Mouse (Mus musculus) embryonic facial prominence, embryonic 13.5 days (tissue): ENCODE results near the gene Msantd3. TPM values are rescaled to one million over a fixed set of nuclear protein-coding genes. Genes with fewer than 3 reads are reported as not detected.

ENCODE experiments used
- ATAC-seq: fragments of 200-750 bp; cut with Nextera tagmentation; 2 replicates; pipeline ENCODE4 v1.8.0; 2017; ENCODE audit warnings: low read depth; ENCODE audit not compliant: insufficient number of reproducible peaks, insufficient read depth, low FRiP score, low TSS enrichment
- H3K27ac ChIP-seq: fragments of 300-500 bp; sonication (generic); 2 replicates; pipeline ENCODE4 v1.5.1; 2015; ENCODE audit warnings: moderate library complexity, mild to moderate bottlenecking, inconsistent platforms
- H3K27me3 ChIP-seq: fragments of 300-500 bp; sonication (generic); 2 replicates; pipeline ENCODE4 v1.6.1; 2015; ENCODE audit warnings: mild to moderate bottlenecking, inconsistent platforms
- H3K36me3 ChIP-seq: fragments of 300-500 bp; sonication (generic); 2 replicates; pipeline ENCODE4 v1.6.1; 2015; ENCODE audit warnings: mild to moderate bottlenecking, inconsistent platforms
- H3K4me1 ChIP-seq: fragments of 300-500 bp; sonication (generic); 2 replicates; pipeline ENCODE4 v1.6.1; 2015; ENCODE audit warnings: inconsistent platforms
- H3K4me2 ChIP-seq: fragments of 300-500 bp; sonication (generic); 2 replicates; pipeline ENCODE4 v1.6.1; 2015; ENCODE audit warnings: moderate library complexity, mild to moderate bottlenecking, inconsistent platforms
- H3K4me3 ChIP-seq: fragments of 300-500 bp; sonication (generic); 2 replicates; pipeline ENCODE4 v1.5.1; 2015; ENCODE audit warnings: mild to moderate bottlenecking, inconsistent platforms
- H3K9ac ChIP-seq: fragments of 300-500 bp; sonication (generic); 2 replicates; pipeline ENCODE4 v1.6.1; 2015; ENCODE audit warnings: mild to moderate bottlenecking, inconsistent platforms
- H3K9me3 ChIP-seq: fragments of 300-500 bp; sonication (generic); 2 replicates; pipeline ENCODE4 v1.6.1; 2016; ENCODE audit warnings: inconsistent platforms
- WGBS: fragments of 180-500 bp; shearing (Covaris S2); methylation state at CpG from one replicate; pipeline ENCODE4 v1.1.7; 2015; ENCODE audit warnings: mixed read lengths; 5-methylcytosine and 5-hydroxymethylcytosine counted together
- polyA plus RNA-seq: library from polyadenylated mRNA; unstranded; fragments of >200 nt; fragmentation: Nextera tagmentation; extraction: Ambion mirVana; gene quantifications from 2 replicates; pipeline ENCODE4 v1.2.1, GENCODE M21; 2015

Gene Msantd3
- 34.9 and 43.3 TPM in 2 replicates for polyA plus RNA-seq

DNA sequence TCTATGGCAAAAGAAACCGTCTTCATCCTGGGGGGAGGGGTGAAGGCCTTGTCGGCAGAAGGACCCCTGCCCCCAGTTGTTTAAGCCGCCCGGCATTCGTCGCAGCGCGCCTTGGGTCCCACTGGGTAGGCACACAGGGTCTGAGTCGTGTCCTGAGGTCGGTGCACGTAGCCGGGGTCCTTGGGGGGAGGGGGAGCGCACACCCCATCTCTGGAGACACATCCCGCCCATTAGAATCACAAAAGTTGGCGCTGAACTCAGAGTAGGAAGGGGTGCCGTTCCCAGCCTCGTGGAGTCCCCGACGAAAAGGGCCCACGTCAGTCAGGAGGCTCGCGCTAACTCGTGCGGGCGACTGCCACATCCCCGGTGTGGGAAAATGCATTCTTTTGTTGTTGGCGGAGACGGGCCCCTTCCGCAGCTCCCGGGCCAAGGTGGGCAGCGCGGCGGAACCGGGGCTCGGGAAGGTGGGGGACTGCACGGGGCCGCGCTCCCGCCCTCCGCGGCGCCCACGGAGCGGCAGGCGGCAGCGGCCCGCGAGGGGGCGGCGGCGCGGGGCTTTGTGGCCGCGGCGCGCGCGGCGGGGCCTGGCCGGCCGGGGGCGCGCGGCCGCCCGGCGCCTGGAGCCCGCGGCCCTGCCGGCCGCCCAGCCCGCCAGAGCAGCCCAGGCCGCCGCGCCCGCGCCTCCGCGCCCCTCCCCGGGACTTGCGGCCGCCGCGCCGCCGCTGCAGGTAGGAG, at the start of gene Msantd3:
Gene Msantd3, plus strand, starts transcription at position 95 of the 735 bp plus-strand sequence.
- Histone ChIP-seq H3K4me1 (peaks cover 37% of the 10 kb centered on the region), H3K9ac (peak within 1 kb of the TSS; percentile 98), H3K27ac (peak within 1 kb of the TSS; percentile 96), H3K36me3 (no peaks in the 10 kb centered on the region), H3K4me3 (peak within 1 kb of the TSS; percentile 74), H3K27me3 (no peaks in the 10 kb centered on the region), H3K9me3 (no peaks in the 10 kb centered on the region), H3K4me2 (peak within 1 kb of the TSS; percentile 78)
- ATAC-seq = peak; percentile 72; the same call in 1 of the 2 replicates
- WGBS = under 1% methylated on average over 49 of the region's 86 CpGs

- H3K27me3 ChIP-seq = no peaks in the 10 kb centered on the region
- H3K4me1 ChIP-seq = peaks cover 3% of the 10 kb centered on the region; the same call in 1 of the 2 replicates
- H3K4me3 ChIP-seq = peak overlapping the region; percentile 42
- no peak for ATAC-seq
- no peak overlapping the region for H3K27ac ChIP-seq
- peak overlapping the region; percentile 55 for H3K9ac ChIP-seq
- WGBS = 6% methylated on average over 14 of the region's 14 CpGs
- H3K9me3 ChIP-seq = no peaks in the 10 kb centered on the region
- H3K4me2 ChIP-seq = peak overlapping the region; percentile 60
- H3K36me3 ChIP-seq = no peaks in the 10 kb centered on the region
Measured at GRCm38 (mm10) chr4:48491290-48491743, 48.4 kb upstream of the Msantd3 start.

- H3K4me1 ChIP-seq = peaks cover 3% of the 10 kb centered on the region; the same call in 1 of the 2 replicates
- H3K9me3 ChIP-seq = no peaks in the 10 kb centered on the region
- no peak overlapping the region for H3K4me2 ChIP-seq
- no peaks in the 10 kb centered on the region for H3K36me3 ChIP-seq
- no peak overlapping the region for H3K4me3 ChIP-seq
- no peak overlapping the region for H3K9ac ChIP-seq
- no peak for ATAC-seq
- WGBS = 68% methylated on average over 2 of the region's 2 CpGs
- no peaks in the 10 kb centered on the region for H3K27me3 ChIP-seq
- H3K27ac ChIP-seq = no peak overlapping the region
Measured at GRCm38 (mm10) chr4:48492510-48492909, 47.2 kb upstream of the Msantd3 start.

- Histone ChIP-seq H3K9ac (no peak overlapping the region), H3K36me3 (no peaks in the 10 kb centered on the region), H3K4me2 (no peak overlapping the region), H3K27ac (no peak overlapping the region), H3K4me3 (no peak overlapping the region), H3K27me3 (no peaks in the 10 kb centered on the region), H3K4me1 (no peaks in the 10 kb centered on the region), H3K9me3 (peaks cover 13% of the 10 kb centered on the region; the same call in 1 of the 2 replicates)
- WGBS = 50% methylated on average over 2 of the region's 2 CpGs
- ATAC-seq = no peak
Measured at GRCm38 (mm10) chr4:48510861-48511260, 28.9 kb upstream of the Msantd3 start.

- H3K4me3 ChIP-seq = no peak overlapping the region
- H3K36me3 ChIP-seq = no peaks in the 10 kb centered on the region
- H3K4me2 ChIP-seq = no peak overlapping the region
- H3K27me3 ChIP-seq = no peaks in the 10 kb centered on the region
- WGBS = 100% methylated on average over 1 of the region's 1 CpGs
- H3K9me3 ChIP-seq = no peaks in the 10 kb centered on the region
- no peak overlapping the region for H3K27ac ChIP-seq
- H3K4me1 ChIP-seq = 0 out of 2 replicates have a peak, but pooled peaks cover 4% of the 10 kb centered on the region
- no peak overlapping the region for H3K9ac ChIP-seq
- ATAC-seq = no peak
Measured at GRCm38 (mm10) chr4:48529559-48529958, 10.2 kb upstream of the Msantd3 start.

- no peaks in the 10 kb centered on the region for H3K9me3 ChIP-seq
- H3K9ac ChIP-seq = no peak overlapping the region
- H3K27me3 ChIP-seq = no peaks in the 10 kb centered on the region
- WGBS = 76% methylated on average over 11 of the region's 11 CpGs
- H3K4me3 ChIP-seq = no peak overlapping the region
- 0 out of 2 replicates have a peak, but pooled peaks cover 4% of the 10 kb centered on the region for H3K4me1 ChIP-seq
- no peaks in the 10 kb centered on the region for H3K36me3 ChIP-seq
- no peak for ATAC-seq
- no peak overlapping the region for H3K27ac ChIP-seq
- no peak overlapping the region for H3K4me2 ChIP-seq
Measured at GRCm38 (mm10) chr4:48531804-48532601, 7.7 kb upstream of the Msantd3 start.

- no peaks in the 10 kb centered on the region for H3K36me3 ChIP-seq
- WGBS = 85% methylated on average over 5 of the region's 5 CpGs
Measured at GRCm38 (mm10) chr4:48536275-48536674, 3.5 kb upstream of the Msantd3 start.

DNA sequence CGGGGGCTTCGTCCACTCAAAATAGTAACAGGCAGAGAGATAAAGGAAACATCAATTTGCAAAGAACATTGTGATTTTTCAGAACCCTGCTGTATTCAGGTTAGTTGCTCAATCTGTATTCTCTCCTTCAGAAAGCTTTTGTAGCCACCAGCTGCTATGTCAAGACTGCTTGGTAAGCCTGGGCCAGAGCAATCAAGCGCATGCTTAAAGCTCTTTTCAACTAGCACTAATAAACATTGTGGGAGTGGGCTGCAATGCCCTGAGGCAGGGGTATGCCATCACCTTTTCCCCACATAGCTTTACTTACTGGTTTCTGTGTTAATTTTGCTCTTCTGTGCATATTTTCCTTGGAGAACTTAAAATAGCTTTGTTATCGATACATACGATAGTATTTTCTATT, 2.7 kb upstream of the Msantd3 start:
- H3K27me3 ChIP-seq = no peaks in the 10 kb centered on the region
- H3K4me1 ChIP-seq = peaks cover 9% of the 10 kb centered on the region
- no peaks in the 10 kb centered on the region for H3K36me3 ChIP-seq
- WGBS = 88% methylated on average over 5 of the region's 5 CpGs
- no peak overlapping the region for H3K27ac ChIP-seq
- ATAC-seq = no peak
- no peak overlapping the region for H3K9ac ChIP-seq
- no peaks in the 10 kb centered on the region for H3K9me3 ChIP-seq
- no peak overlapping the region for H3K4me2 ChIP-seq
- H3K4me3 ChIP-seq = no peak overlapping the region

More at GRCm38 (mm10) chr4:48536275-48536674, 3.5 kb upstream of the Msantd3 start:
- Histone ChIP-seq H3K9ac (no peak overlapping the region), H3K4me1 (peaks cover 2% of the 10 kb centered on the region; the same call in 1 of the 2 replicates), H3K27me3 (no peaks in the 10 kb centered on the region), H3K4me3 (no peak overlapping the region), H3K9me3 (no peaks in the 10 kb centered on the region), H3K4me2 (no peak overlapping the region), H3K27ac (no peak overlapping the region)
- ATAC-seq = no peak

DNA sequence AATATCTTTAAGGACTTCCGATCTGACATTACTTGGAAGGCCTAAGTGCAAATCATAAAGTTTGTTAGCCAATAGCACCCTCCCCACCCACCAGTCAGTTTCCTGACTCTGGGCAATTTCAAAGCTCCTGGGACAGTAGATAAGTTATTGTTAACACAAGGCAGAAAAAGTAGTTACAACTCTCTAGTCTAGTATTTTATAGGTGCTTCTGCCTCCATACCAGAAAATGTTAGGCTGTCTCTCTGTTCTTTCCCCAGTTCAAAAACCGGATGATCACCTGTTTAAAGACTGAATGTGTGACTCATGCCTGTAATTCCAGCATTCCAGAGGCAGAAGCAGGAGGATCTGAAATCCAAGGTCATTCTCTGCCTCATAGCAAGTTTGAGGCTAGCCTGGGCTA, 1.2 kb upstream of the Msantd3 start:
- H3K27ac ChIP-seq = no peak overlapping the region
- H3K4me3 ChIP-seq = no peak overlapping the region
- H3K4me2 ChIP-seq = no peak overlapping the region
- H3K36me3 ChIP-seq = no peaks in the 10 kb centered on the region
- no peak overlapping the region for H3K9ac ChIP-seq
- ATAC-seq = no peak
- WGBS = 90% methylated on average over 2 of the region's 2 CpGs
- H3K27me3 ChIP-seq = no peaks in the 10 kb centered on the region
- peaks cover 24% of the 10 kb centered on the region for H3K4me1 ChIP-seq
- no peaks in the 10 kb centered on the region for H3K9me3 ChIP-seq

DNA sequence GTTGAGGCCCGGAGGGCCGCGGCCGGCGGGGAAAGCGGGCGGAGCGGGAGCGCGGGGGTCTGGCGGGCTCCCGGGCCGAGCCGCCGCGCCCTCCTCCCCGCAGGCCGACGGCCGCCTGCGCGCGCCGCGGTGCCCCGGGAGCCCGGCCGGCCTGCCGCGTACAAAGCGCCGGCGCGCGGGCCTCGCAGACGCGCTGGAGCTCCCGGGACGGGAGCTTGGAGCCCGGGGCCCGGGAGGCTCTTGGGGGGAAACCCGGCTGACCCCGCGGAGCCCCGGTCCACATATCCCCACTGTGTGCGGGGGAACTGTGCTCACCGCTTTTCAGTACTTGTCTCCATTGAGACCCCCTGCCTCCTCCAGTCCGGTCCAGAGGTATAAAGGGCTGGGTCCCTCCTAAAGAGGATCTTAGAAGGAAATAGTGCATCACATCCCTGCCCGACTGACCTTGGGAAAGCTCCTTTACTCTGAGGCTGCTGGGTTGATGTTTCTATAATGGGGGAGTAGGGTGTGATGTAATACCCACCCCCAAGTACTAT, 909 bp downstream of the Msantd3 start:
- Histone ChIP-seq H3K4me1 (peaks cover 43% of the 10 kb centered on the region), H3K4me3 (peak overlapping the region; percentile 74), H3K4me2 (peak overlapping the region; percentile 78), H3K9ac (peak overlapping the region; percentile 98), H3K27me3 (no peaks in the 10 kb centered on the region), H3K36me3 (no peaks in the 10 kb centered on the region), H3K27ac (peak overlapping the region; percentile 96), H3K9me3 (no peaks in the 10 kb centered on the region)
- whole genome bisulfite sequencing = 0% methylated on average over 18 of the region's 50 CpGs
- ATAC-seq = peak; percentile 52

GRCm38 (mm10) chr4:48541526-48542250, 2.0 kb downstream of the Msantd3 start:
- Histone ChIP-seq H3K4me2 (peak overlapping the region; percentile 78), H3K9me3 (no peaks in the 10 kb centered on the region), H3K27me3 (no peaks in the 10 kb centered on the region), H3K4me3 (peak overlapping the region; percentile 74), H3K4me1 (peaks cover 51% of the 10 kb centered on the region), H3K36me3 (no peaks in the 10 kb centered on the region), H3K9ac (peak overlapping the region; percentile 98), H3K27ac (peak overlapping the region; percentile 44; the same call in 1 of the 2 replicates)
- no peak for ATAC-seq
- 6% methylated on average over 15 of the region's 15 CpGs for WGBS
